Mouse (Mus musculus) midbrain, embryonic 11.5 days (tissue): ENCODE measurements around the gene Gm17467. TPM values are rescaled to one million over a fixed set of nuclear protein-coding genes. Genes with fewer than 3 reads are reported as not detected.
"Not testable (repeated sequence)": the region's sequence is repeated elsewhere in the genome, so short reads cannot be mapped to it uniquely, and the experiment has no call there.

Experiments
- ATAC-seq: fragments of 200-750 bp; cut with Nextera tagmentation; 2 replicates; pipeline ENCODE4 v1.8.0; 2017; ENCODE audit warnings: moderate TSS enrichment, moderate library complexity; ENCODE audit not compliant: low FRiP score
- DNase-seq: peaks from one replicate; pipeline ENCODE4 v3.0.0; 2015; ENCODE audit warnings: low spot score; ENCODE audit errors: missing footprints
- H3K27ac ChIP-seq: fragments of 300-500 bp; sonication (generic); 2 replicates; pipeline ENCODE4 v1.5.1; 2014; ENCODE audit warnings: low read depth, low read length
- H3K27me3 ChIP-seq: fragments of 300-500 bp; sonication (generic); 2 replicates; pipeline ENCODE4 v1.6.1; 2014; ENCODE audit warnings: mild to moderate bottlenecking, low read length, moderate library complexity, mixed read lengths; ENCODE audit not compliant: control insufficient read depth, insufficient read depth
- H3K36me3 ChIP-seq: fragments of 300-500 bp; sonication (generic); 2 replicates; pipeline ENCODE4 v1.6.1; 2014; ENCODE audit warnings: mild to moderate bottlenecking, low read length, moderate library complexity, mixed read lengths; ENCODE audit not compliant: control insufficient read depth, insufficient read depth
- H3K4me1 ChIP-seq: fragments of 300-500 bp; sonication (generic); 2 replicates; pipeline ENCODE4 v1.6.1; 2014; ENCODE audit warnings: low read length; ENCODE audit not compliant: control insufficient read depth, insufficient read depth
- H3K4me2 ChIP-seq: fragments of 300-500 bp; sonication (generic); 2 replicates; pipeline ENCODE4 v1.6.1; 2014; ENCODE audit warnings: mild to moderate bottlenecking, moderate library complexity
- H3K4me3 ChIP-seq: fragments of 300-500 bp; sonication (generic); 2 replicates; pipeline ENCODE4 v1.5.1; 2014; ENCODE audit warnings: low read depth, low read length
- H3K9ac ChIP-seq: fragments of 300-500 bp; sonication (generic); 2 replicates; pipeline ENCODE4 v1.6.1; 2014; ENCODE audit warnings: low read length
- H3K9me3 ChIP-seq: fragments of 300-500 bp; sonication (generic); 2 replicates; pipeline ENCODE4 v1.6.1; 2016; ENCODE audit warnings: low read length; ENCODE audit not compliant: control insufficient read depth
- WGBS: fragments of 180-500 bp; shearing (Covaris S2); extraction: QIAGEN DNeasy Blood & Tissue Kit; methylation state at CpG from one replicate; pipeline ENCODE4 v1.1.7; 2014; 5-methylcytosine and 5-hydroxymethylcytosine counted together
- polyA plus RNA-seq: library from polyadenylated mRNA; unstranded; fragments of >200 nt; fragmentation: Nextera tagmentation; extraction: Ambion mirVana; gene quantifications from 2 replicates; pipeline ENCODE4 v1.2.1, GENCODE M21; 2014

Gm17467 gene
- polyA plus RNA-seq, result not detected in 2 replicates

- H3K9ac ChIP-seq, ATAC-seq, H3K9me3 ChIP-seq, H3K27me3 ChIP-seq, H3K36me3 ChIP-seq, H3K4me1 ChIP-seq, H3K27ac ChIP-seq, H3K4me2 ChIP-seq, H3K4me3 ChIP-seq, DNase-seq: not testable (repeated sequence)
- WGBS, result no CpG with 5 or more reads among the region's 3 CpGs
Observed at GRCm38 (mm10) chrX:123704691-123705090, at the start of gene Gm17467. TSS of gene Gm17467 (minus strand) at chrX:123704791.

Other genes with a start within 250 kb of the Gm17467 start
- gene Cldn34c2, start 123.1 kb downstream of the Gm17467 start, polyA plus RNA-seq, result not detected in 2 replicates
- 0.25 TPM in 1 of 2 replicates, not detected in the other for gene Cldn34c3, start 88.9 kb upstream of the Gm17467 start, polyA plus RNA-seq